Mouse (Mus musculus): ENCODE measurements around the gene Gm17304.
A peak's percentile ranks its signal among the peaks of the same experiment; 100 is the strongest.

Gm17304 gene

DNA sequence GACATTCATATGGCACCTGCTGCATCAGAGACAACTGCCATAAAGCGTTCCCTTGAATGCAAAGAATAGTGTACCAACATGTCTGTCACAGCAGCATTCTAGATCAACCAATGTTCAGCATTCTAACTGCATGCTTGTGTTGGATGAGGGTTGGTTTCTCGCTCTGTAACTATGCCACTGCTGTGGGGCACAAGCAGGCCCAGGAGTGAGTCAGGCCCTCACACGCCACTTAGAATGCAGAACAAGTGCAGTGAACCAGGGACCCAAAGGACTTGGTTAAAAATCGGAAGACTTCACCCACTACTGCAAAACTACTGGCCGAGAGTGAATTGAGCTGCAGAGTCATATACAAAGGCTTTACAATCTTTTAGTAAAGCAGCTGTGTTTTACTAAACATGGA, 13.3 kb downstream of the Gm17304 start:
- DNase-seq (ENCODE audit: low spot score in 2 of 2), result no peak

DNA sequence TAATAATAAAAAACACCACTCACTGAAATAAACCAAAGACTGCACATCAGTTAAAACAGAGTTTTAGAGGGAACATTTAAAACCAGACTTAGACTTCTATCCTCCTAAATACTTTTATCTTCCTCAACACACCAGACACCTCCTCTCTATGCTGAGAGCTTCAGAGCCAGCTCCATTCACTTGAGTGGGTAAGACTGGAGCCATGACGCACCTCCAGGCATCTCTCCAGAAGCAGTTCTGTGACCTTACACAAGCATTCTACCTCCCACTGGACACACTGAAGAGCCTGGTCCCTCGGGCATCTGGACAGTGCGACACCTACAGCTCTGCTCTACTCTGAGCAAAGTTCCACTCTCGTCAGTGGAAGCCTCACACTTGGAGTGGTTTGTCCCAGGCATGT, 14.4 kb downstream of the Gm17304 start:
- DNase-seq (ENCODE audit: low spot score in 2 of 2), result peak; percentile 15 to 22

DNA sequence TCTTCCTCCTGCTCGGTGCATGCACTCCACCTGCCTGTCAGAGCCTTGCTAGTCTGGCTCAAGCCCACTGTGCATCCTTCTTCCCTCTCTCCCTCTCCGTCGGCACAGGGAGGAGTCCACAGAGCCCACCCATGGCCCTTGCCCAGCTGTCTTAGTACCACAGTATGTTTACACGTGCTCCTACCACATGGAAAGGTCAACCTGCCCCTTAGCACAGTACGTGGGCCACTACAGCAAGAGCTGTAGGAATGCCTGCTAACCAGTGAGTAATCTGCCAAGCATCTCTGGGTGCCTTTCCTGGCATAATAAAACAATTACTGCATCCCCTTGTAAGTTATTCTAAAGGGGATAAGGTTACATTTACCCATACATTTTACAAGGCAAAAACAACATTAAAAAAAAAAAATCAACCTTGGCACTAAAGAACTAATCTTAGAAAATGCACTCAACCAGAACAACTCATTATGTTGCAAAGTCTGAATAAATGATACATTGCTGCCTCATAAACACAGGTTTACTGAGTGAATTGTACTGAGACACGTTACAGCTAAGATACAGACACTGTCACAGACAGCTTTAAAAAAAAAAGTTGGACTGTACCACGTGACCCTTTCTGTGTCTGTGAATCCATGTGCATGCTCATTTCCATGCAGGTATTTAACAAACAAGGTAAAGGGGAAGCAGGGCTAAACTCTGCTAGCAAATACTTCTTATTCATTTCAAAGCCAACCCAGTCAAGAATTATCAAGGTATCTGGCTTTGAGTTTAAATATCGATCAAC, 19.7 kb downstream of the Gm17304 start:
- no peak for DNase-seq (ENCODE audit: low spot score in 2 of 2)

DNA sequence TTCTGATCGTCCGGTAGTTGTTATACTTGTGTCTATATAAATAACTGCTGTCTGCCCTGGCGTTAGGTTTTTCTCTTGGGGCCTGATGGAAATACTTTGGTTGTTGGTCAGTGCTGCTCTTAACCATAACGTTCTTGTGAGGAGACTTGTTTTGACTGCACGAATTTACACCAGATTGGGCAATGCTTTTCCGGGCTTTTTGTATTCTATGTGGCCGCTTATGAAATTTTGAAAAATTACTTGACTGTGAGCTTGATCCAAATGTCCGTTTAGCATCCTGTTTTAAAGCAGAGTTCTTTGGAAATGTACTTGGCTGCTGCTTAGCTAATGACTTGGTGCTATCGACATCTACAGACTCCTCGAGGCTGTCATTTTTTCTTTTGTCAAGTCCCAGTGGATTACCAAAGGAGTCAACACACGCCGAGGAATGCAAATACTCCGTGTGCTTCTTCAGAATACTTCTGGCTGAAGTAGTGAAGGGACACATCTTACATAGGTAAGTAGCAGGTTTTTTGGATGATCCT, 27.6 kb downstream of the Gm17304 start:
- DNase-seq (ENCODE audit: low spot score in 2 of 2), result no peak

DNA sequence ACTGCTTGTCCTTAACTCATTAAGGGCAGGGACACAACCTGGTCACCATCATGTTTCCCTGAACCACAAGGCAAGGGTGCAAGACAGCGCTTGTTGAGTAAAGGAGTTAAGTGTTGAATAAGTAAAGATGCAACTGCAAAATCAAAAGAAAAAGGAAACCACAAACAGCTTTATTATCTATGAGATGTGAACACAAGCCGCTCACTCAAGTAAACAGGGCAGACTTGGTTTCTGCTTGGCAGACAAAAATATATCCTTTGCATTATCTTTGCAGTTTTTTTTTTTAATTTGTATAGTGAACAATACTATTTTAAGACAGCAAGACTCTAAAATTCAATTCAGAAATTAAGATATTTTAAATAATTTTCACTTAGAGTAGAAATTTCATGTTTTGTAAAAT, 30.7 kb downstream of the Gm17304 start:
- no peak for DNase-seq (ENCODE audit: low spot score in 2 of 2)

DNA sequence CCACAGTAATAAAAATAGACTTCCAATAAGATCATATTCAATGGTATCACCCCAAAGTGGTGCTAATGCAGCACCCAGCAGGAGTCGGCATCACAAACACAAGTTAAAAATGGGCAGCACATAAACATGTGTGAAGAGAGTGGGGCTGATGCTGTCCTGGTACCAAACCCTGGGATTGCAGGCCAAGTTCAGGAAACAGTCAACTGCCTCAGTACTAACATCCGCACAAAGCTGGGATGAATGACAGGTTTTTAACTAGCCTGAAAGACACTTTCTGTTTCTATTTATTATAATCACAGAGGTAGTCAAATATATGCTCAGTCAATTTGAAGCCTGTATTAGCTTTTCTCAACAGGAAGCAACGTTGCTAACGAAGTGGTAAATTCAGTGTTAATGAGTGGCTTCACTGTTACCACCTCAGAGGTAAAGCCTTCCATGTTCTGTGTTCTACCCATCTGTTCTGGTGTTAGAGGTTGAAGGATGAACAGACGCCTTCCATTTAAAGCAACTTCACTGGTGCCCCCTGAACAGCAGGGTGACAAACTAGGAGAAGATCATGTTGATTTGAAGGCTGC, 31.4 kb downstream of the Gm17304 start:
- DNase-seq (ENCODE audit: low spot score in 2 of 2), result no peak

DNA sequence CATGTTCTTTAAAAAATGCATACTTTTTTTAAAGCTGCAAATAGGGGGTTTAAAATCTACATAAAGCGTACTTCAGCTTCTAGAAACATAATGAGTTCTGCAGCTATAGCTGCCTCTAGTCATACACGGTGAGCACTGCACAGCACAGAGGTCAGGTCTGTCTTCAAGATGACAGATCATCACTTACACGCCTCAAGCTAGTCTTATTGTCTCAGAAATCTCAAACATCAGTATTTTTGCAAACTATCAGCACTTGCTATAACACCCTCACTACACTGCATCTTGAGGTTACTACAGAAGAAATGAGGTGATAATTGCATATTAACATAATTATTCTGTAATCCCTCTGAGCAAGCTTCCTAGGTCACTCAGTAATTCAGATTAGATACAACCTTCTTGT, 33.0 kb downstream of the Gm17304 start:
- no peak for DNase-seq (ENCODE audit: low spot score in 2 of 2)

DNA sequence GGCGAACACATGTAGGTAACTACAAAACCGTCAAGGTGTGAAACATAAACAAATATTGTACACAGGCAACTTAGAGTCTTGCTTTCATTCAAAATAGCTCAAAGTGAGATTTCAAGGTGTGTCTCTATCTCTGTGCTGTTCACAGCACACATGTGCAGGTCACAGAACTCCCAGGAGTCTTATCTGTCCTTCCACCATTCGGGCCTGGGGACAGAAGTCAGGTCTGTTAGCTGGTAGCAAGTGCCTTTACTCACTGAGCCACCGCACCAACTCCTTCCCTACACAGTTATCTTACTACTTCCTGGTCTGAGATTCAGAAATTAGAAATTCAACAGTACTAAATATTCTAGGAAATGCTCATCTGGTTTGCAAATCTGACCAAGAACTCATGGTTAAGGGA, 34.5 kb downstream of the Gm17304 start:
- no peak for DNase-seq (ENCODE audit: low spot score in 2 of 2)

DNA sequence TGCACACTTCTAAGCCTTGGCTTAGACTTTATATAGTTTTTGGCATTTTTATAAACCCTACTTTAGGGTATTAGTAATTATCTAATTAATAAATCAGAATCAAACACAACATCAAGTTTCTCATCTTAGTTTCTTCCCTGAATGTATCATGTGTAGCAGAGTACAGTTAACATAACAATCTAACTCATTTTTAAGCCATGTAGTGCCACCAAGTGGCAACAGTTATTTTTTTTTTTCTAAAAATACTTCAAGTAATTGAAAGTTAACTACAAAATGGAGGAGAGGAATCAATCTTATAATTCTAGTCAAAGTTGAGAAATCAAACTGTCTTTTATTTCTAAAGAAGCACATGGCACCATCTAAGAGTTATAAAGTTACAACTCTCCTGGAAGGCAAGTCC, 40.5 kb downstream of the Gm17304 start:
- DNase-seq (ENCODE audit: low spot score in 2 of 2), result no peak

DNA sequence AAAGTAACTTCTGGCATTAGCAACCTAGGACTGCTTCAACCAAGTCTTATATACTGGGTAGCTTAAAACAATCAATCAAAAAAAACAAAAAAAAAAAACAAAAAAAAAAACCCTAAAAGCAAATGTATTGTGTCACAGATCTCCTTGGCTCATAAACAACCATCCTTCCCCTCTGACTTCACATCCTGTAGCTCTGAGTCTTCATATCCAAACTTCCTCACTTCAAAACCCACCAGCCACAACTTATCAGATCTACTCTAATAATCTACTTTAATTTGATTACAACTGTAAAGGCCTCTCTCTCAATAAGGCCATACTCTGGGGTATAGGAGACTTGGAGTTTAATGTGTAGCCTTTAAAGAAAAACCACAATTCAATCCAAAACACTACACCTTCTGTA, 41.1 kb downstream of the Gm17304 start:
- DNase-seq (ENCODE audit: low spot score in 2 of 2), result no peak

DNA sequence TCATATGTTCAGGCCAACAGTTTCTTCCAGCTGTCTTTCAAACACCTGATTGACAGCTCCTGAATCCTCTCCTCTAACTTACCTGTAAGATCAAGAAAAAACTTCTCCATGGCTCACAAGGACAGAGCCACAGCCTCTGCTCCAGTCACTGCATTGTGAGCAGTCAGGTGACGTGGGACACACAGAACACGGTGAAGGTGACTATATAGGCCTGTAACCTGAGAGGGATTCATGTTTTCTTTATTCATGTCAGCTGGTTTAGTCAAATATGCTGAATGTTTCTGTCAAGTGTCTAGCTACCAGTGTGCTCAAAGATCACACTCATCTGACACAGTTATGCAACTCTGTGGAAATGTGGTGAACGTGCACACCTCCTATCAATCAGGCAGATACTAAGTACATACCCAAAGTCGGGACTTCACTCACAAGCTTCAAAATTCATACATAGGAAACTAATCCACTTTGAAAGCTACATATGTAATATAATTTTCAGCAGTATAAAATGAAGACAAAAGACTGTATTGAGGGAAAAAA, 43.4 kb downstream of the Gm17304 start:
- no peak for DNase-seq (ENCODE audit: low spot score in 2 of 2)

DNA sequence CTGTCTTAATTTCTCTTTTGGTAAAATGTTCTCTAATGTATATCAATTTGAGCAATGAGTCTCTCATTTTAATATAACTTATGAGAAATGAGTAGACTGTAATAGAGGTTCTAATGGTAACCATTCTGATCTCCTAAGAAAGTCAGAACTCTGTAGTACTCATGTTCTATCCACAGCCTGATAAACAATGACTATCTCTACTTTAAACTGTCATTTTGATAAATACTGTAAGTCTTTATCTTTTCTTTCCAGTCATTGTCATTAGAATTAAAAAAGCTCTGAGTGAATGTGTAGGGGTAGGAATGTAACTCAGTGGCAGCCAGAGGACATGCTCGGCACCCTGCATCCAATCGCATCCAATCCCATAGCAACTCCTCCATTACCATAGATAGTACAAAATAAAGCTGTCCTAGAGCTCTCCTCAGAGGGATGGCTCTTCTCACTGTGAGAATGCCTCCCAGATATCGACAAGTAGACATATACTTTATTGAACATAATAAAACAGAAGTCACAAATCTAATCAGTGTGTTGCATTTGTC, 44.0 kb downstream of the Gm17304 start:
- no peak for DNase-seq (ENCODE audit: low spot score in 2 of 2)
